Mouse (Mus musculus) ES-Bruce4 (cell line): ENCODE measurements at regions not wholly inside any gene's neighbourhood (a gene's known extent, or its start where the extent isn't known, plus 50 kb on each side); places are given as distances from the start of the nearest gene placed in this dataset.

ENCODE experiments used
- CTCF ChIP-seq: IDR thresholded peaks from one replicate; pipeline ENCODE4 v1.8.1; 2011; ENCODE audit warnings: low read depth, low read length
- EP300 ChIP-seq: IDR thresholded peaks from 2 replicates; pipeline ENCODE4 v1.6.1; 2011; ENCODE audit warnings: low read depth, low read length; ENCODE audit not compliant: insufficient read depth

GRCm38 (mm10) chrX:12490957-12491356 is 96.6 kb upstream of the Atp6ap2 start:
- TF ChIP-seq CTCF (no peak), EP300 (no peak)
